Mouse (Mus musculus) activated CD4-positive, CD25-positive, alpha-beta regulatory T cell, adult 9 weeks (primary cell): ENCODE measurements around the gene Sycp2. TPM values are rescaled to one million over a fixed set of nuclear protein-coding genes. Genes with fewer than 3 reads are reported as not detected.

Source experiments
- polyA plus RNA-seq: library from polyadenylated mRNA; unstranded; fragments of 100-300 nt; shearing (Covaris generic); gene quantifications from one replicate; pipeline ENCODE4 v1.2.1, GENCODE M21; 2017

Sycp2 gene
- not detected for polyA plus RNA-seq

DNA sequence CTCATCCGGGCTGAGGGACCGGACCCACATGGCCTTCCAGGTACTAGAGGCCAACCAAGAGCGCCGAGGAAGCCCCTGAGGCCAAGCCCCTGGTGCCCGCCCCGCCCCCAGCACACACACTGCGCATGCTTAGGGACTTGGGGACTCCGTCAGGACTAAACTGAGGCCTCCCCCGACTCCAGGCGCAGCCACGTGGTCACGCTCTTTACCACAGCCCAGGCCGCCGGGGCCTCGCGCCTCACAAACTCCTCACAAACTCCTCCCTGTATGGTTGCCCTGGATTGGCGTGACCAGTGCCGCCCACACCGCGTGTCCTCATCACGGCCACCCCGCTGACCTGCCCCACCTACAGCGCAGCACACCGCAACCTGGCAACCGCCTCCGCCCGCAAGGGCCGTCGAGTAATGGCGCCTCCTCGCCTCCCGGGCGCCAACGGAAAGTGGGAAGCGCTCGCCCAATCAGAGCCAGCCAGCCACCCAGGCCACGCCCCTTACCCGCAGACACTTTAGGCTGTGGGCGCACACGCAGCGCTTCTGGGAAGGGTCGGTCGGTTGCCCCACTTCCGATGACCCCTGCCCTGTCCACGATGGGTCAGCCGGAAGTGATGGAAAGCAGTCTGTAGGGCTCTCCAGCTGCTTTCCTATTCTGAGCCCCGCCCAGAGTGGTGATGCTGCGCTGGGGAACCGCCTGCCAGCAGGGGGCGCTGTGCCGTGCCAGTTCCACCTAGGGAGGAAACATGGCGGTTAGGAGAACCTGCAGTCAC, at the start of gene Sycp2:
Gene Sycp2, minus strand, starts transcription at position 633 of the 763 bp plus-strand sequence.

DNA sequence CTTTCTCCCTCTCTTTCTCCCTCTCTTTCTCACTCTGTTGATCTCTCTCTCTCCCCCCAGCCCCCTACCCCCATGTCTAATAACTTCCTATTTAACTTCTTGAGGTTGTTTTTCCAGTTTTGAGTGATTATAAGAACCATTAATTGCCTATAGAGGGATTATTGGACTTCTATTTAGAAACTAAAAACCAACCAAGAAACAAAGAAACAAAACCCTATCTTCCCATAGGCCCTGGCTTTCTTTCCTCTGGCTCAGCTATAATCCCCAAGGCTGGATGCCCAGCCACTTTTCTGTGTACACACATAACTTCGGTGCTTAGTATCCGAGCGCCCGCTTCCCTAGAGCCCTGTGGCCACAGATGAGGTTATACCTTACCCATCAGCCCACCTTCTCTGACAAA, 22.7 kb upstream of the Sycp2 start, which contains the start of gene Cdh26:
Gene Cdh26, plus strand, starts transcription at position 301 of the 400 bp plus-strand sequence.

DNA sequence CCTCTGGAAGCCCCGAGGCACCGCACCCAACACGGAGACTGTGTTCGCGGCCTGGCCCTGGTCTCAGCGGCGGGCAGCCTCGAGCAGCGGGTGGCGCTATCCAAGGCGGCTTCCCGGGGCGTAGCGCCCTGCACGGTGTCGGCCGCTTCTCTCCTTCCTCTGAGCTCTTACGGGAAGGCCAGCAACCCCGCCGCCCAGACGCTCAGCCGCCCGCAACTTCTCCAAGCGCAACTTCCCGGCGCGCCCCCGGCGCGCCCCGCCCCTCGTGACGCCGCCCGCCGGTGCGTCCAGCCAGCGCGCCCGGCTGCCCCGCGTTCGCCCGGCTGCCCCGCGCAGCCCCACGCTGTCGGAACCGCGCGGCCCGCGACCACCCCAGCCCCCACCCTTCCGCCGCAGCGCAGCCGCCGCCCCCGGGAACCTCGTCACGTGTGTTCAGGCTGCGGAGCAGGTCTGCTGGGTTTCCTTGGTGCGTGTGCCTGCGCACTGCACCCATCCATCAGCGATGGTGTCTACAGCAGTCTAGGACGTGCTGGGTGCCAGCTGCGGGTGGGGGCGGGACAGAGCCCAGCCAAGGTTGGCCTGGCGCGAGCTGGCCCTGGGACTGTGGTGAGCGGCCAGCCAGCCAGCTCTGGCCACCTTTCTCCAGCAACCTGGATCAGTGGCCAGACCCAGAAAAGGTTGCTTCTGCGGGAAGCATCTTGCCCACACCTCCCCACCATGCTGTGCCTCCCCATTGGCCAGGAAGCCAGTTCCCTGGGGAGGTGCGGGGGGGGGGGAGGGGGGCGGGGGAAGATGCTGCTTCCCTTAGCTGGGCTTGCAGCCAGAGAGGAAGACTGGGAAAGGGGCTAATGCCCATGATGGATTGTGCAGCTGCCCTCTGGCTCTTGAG, 7.0 kb upstream of the Sycp2 start, which contains the start of the genes Ppp1r3d and Fam217b:
Gene Ppp1r3d, minus strand, starts transcription at position 212 of the 889 bp plus-strand sequence.
Gene Fam217b, plus strand, starts transcription at position 264 of the 889 bp plus-strand sequence.

Other genes with a start within 250 kb of the Sycp2 start
- gene Ppp1r3d, start 6.8 kb upstream of the Sycp2 start, polyA plus RNA-seq = not detected
- gene Fam217b, start 6.8 kb upstream of the Sycp2 start, polyA plus RNA-seq = not detected
- not detected for gene Cdh26, start 22.8 kb upstream of the Sycp2 start, polyA plus RNA-seq